Mouse (Mus musculus) naive thymus-derived CD4-positive, alpha-beta T cell, adult 2 months (primary cell): Measurements from ENCODE around the gene Snx17.
"Not testable (repeated sequence)": the region's sequence is repeated elsewhere in the genome, so short reads cannot be mapped to it uniquely, and the experiment has no call there.

ENCODE experiments used
- DNase-seq: peaks from one replicate; pipeline ENCODE4 v3.0.0-alpha.2; 2011; ENCODE audit warnings: low read depth

Snx17 gene

DNA sequence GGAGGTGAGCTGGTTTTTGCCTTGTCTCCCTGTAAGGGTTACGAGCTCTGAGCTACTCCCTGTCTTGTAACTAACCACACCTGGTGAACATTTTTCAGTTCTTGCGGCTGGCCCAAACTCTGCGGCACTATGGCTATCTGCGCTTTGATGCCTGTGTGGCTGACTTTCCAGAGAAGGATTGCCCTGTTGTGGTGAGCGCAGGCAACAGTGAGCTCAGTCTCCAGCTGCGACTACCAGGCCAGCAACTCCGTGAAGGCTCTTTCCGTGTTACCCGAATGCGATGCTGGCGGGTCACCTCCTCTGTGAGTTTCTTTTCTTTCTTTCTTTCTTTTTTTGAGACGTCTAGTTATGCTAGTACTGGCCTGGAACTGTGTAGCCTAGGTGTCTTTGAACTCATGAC, 4.0 kb downstream of the Snx17 start:
- no peak for DNase-seq

DNA sequence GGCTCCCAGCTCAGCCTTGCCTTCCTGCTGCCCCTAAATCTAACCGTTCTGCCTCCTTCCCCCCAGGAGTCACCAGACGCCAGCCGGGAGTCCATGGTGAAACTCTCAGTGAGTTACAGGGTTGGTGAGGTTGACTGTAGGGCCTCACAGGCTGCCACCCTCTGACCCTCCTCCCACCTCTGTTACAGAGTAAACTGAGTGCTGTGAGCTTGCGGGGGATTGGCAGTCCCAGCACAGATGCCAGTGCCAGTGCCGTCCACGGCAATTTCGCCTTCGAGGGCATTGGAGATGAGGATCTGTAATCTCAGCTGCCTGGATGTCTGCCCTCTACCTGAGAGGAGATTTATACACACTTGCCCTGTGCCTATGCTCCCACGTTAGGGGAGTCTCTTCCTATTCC, 5.1 kb downstream of the Snx17 start:
- no peak for DNase-seq

DNA sequence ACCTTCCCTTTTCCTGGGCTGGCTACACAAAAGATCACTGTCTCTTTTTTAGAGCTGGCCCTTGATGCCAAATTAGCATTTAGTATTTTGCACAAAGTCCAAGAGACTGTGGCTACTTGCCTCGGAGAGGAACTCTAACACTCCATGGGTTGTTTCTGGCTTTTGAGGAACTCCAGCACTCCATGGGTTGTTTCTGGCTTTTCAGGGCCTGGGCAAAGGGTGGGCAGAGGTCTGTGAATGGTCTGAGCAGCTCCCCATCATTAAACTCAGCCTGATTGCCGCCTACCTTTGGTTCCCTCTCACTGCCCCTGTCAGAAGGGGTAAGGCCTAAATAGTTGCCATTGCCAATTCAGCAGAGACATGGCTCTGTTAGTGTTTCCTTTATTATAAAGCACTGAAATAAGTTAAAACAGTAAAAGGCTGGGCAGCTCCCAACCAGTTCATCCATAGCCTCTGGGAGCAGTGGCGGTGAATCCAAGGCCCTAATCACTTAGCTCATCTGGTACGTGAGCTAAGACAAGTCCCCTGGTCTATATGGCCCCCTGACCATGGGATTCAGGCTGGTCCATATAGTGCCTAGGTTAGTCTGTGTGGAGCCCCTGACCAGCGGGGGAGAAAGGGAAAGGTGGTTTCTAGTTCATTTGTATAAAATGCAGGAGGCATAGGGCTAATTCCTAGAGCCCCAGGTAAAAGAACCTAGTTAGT, 5.7 kb downstream of the Snx17 start:
- no peak for DNase-seq

DNA sequence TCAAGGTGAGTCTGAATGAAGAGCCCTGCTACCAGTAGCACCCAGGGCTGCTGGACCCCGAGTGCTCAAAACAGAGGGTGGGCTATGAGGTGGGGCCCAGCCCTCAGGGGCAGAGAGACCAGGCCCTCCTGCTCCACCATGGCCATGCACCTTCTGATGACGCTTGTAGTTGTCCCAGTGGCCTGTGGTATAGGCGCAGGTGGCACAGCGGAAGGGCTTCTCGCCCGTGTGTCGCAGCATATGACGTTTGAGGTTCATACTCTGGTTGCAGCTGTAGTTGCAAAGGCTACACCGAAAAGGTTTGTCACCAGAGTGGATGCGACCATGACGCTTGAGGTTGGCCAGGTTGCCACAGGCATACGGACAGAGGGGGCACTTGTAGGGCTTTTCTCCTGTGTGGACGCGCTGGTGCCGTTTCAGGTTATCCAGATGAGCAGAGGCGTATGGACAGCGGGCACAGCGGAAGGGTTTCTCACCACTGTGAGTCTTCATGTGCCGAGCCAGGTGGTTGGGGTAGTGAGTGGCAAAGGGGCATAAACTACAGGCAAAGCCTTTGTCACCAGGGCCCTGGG, 6.4 kb downstream of the Snx17 start:
- no peak for DNase-seq

DNA sequence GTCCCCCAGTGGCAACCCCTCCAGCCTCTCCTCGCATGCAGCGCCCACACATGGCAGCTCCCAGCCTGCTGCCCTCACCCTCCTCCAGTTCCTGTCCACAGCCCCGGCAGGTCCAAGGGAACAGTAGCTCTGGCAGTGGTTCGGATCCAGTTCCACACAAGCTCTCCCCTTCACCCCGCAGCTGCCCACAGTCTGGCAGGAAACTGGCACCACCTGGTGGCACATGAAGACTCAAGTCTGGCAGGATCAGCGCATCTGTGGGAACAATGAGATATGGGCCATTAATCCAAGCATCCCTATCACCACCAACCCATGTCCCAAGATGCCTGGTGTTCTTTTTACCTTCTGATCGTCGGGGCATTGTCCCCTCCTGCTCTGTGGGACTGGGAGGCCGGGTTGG, 6.9 kb downstream of the Snx17 start:
- no peak for DNase-seq

DNA sequence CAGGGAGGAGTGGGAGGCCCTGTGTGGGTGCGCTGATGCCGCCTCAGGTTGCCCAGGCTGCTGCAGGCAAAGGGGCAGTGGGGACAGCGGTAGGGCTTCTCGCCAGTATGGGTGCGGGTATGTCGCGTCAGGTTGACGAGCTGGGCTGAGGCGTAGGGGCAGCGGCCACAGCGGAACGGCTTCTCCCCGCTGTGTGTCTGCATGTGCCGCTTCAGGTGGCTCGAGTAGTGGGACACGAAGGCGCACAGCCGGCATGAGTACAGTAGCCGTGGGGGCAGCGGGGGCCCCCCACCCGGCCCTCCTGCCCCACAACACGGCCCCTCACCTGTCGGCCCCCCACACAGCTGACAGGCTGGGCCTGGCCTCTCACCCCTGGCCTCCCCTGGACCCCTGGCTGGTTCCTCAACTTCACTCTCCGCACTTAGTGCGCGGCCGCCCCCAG, 7.3 kb downstream of the Snx17 start:
- no peak for DNase-seq

DNA sequence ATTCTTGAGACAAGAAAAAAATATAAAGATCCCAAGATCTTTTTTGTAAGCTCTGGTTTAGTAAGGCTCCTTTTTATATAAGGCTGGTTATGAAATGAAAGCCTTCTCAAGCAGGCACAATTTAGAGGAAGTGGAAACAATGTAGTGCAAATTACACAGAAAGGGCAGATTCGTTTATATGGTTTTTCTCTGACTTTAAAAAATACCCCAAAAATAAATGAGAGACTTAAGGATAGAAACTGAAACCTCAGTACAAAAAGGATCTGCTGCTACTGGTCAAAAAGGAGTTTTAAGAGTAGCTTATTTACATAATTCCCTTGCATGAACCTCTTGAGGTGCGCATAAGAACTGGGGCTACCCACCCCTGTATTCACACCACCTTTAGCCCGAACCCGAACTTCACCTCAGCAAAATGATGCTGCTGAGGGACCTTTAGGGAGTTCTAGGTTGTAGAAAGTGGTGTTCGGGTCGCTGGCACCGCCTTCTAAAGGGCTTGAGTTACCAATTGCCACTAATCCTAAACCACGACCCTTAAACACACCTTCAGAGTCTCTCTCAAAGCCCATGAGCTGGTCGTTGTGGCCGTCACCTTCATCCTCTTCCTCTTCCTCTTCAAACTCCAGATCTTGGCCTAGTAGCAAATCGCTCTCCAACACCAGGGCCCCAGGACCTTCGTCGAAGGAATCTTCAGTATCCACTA, 8.2 kb downstream of the Snx17 start:
- DNase-seq: no peak

DNA sequence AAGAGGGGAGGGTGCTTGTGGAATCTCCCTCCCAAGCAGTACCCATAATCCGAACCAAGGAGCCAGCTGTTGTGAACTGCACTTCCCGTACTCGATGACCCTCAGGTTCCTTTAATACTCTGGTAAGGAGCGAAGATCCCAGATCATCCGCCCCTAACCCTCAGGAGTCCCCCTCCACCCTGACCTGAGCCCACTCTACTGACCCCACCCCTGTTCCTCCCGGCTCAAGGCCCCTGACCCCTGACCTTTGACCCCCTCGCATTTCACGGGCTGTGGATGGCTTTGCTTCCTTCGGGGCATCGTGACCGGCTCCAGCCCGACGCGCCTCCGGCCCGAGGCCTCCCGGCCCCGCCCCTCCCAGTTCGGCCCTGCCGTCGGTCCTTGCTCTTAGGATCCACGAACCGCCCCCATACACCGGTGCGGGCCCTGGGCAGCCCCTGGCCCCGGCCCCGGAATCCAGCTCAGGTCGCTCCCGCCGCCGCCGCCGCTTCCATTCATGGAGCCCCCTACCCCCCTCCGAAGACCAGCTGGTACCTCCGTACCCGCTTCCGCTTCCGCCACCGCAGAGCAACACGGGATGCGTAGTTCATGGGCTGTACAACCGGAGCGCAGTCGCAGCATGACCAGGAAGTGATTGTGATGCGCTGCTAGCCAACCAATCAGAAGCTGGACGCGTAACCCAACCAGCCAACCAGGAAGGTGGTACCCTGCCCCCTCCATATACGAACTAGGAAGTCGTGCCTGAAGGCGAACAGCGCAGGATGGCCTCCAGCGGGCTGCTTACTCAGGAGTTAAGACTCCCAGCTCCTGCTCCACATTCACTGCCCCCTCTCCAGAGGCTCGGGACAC, 8.9 kb downstream of the Snx17 start, which contains the start of gene Zfp513:
Zfp513 (minus strand) TSS at position 562 of the 849 bp plus-strand sequence.
- DNase-seq: peak; percentile 97

DNA sequence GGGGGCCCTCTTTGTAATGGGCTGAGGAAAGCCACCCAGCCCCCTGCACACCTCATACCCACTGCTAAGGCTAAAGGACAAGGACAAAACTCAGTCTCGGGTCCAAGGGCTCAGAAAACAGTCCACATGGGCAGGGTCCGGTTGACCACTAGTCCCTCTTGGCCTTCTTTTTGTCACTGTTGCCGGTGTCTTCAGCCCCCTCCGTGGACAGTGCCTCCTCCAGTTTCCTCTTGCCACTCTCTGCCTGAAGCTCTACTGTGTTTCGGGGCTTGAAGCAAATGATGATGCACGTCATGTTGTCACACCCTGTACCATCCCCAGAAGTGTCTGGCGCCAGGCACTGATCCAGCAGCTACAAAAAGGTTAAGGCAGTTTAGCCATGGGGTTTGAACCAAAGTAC, 9.9 kb downstream of the Snx17 start:
- DNase-seq: no peak

DNA sequence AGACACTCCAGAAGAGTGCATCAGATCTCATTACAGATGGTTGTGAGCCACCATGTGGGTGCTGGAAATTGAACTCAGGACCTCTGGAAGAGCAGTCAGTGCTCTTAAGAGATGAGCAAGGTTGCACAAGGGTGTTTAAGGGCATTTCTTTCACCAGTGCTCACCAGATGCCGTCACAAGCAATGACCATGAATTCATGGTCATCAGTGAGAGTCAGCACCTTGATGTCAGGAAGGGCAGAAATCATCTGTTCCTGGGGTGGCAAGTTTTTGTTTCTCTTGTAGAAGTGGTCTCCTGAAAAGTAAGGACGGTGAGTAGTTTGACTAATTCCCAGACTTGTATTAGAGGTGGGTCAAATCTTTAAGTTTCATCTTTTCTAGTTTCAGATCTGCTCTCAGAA, 10.8 kb downstream of the Snx17 start:
- no peak for DNase-seq

DNA sequence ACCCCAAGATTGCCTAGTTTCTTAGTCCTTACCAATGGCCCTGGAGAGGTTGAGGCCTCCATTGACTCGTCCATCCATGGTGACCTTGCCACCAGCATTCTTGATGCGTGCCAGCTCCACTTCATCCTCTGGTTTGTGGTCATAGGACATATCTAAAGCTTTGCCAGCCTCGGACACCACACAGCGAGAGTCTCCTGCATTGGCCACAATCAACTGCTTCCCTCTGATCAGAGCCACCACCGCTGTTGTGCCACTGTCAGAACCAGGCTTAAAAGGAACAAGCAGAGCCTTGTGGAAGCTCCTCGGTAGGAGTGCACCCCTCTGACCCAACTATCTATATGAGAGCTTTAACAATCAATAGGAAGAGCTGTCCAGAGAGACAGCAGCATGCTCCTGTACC, 11.4 kb downstream of the Snx17 start:
- no peak for DNase-seq

DNA sequence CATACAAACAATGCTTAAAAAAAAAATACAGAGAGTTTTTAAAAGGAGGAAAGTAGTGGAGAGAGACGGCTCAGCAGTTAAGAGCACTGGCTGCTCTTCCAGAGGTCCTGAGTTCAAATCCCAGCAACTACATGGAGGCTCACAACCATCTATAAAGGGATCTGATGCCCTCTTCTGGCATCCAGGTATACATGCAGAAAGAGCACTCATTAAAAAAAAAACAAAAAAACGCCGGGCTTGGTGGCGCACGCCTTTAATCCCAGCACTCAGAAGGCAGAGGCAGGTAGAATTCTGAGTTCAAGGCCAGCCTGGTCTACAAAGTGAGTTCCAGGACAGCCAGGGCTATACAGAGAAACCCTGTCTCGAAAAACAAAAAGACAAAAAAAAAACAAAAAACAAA, 23.5 kb downstream of the Snx17 start:
- DNase-seq: not testable (repeated sequence)

DNA sequence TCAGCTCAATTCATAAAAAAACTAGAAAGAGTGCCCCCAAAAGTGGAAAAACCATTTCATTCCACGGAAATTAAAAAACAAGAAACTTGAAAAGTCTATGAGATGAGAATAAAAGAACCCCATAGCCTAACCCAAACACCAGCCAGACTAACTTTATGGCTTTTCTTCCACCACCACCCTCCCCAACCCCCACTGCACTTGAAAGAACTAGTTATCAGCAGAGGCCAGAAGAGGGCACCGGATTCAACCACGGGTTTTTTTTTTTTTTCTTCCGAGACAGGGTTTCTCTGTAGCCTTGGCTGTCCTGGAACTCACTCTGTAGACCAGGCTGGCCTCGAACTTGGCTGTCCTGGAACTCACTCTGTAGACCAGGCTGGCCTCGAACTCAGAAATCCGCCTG, 25.3 kb downstream of the Snx17 start:
- DNase-seq: peak; percentile 67

DNA sequence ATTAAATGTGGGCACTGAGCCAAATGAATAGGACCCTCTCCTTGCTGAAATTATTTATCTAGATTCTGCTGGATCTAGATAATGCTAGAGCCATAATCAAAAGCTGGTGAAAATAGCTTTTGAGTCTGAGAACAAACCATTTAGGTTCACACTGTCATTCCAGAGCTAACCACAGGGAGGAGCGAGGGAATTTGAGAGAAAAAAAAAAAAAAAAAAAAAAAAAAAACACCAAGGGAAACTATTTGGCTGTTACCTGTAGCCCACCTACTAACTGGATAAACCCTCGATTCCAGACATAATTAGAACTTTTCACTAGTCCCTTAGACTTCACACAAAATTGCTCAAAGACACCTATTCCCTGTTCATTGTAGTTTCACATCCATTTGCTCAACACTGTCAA, 26.0 kb downstream of the Snx17 start:
- DNase-seq: peak; percentile 52

DNA sequence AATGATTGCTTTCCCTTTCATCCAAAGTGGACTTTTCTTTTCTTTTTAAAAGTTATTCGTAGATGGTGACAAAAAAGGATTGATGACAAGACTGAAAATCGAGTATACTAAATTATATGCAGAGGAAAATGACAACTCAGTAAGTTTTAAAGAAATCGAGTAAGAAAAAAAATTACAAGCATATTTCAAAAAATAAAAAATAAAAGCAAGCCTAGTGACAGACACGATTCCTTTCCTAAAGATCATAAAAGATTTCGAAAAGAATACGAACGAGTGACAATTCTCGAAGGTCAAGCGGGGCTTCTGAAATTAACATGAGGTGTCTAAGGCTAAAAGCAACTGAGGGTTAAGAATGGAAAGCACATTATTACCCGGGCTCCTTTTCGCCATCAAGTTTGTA, 26.4 kb downstream of the Snx17 start:
- no peak for DNase-seq

DNA sequence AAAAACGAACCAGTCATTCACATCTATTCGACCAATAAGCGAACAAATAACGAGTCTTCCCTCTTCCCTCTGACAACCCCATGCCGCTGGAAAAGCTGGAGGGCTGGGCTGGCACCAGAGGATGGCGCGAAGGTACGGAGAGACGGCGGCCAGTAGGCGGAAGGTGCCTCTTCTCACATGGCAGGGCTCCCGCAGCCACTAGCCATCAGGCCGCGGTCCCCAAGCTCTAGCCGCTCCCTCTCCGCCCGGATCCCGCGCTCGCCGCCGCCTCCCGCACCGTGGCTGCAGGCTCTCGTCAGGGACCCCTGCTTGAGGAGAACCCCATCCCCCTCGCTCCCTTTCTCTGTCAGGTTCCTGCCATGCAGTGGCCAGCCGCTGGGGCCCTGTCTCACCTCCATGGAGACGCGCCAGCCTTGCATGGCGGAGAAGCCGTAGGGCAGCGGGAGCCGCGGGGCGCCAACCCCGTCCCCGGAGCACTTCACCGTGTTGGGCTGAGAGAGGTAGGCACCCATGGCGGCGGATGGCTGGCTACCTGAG, 27.0 kb downstream of the Snx17 start:
- no peak for DNase-seq

DNA sequence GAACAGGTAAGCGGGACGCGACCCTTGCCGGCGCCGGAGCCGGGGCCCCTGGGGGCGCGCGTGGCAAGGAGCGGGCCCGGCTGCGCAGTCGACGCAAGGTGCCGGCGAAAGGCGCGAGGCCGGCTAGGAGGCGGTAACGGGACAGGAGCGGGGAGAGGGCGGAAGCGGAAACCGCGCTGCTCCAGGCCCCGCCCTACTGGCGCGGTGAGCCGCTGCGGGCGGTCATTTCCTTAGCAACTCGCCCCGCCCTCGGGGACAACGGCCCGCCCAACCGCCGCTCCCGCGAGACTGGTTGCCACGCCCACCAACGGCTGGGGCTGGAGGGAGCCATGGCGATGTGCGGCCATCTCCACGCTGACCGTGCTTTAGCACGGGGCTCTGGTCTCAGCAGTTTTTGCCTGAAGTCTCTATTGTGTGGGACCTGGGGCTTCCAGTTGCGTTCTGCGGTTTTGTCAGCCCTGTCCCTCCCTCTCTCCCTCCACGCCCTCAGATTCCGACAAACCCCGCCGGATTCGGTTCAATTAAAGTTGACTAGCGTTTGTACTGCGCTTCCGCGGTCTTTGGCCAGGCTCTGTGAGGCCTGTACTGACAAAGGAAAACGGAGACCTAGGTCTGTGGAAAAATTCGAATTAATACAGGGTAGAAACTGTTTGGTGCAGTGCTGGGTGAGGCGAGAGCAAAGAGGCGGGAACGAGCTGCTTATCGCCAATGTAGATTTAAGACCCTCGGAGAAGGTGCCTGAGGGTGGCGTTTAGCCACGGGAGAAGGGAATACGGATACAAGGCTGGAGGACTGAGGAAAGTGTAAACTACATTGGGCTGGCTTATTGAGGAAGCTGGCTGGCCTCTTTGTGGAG, 27.6 kb downstream of the Snx17 start, which contains the start of gene Ppm1g:
Ppm1g (minus strand) TSS at position 240 of the 856 bp plus-strand sequence.
- DNase-seq: peak; percentile 97

DNA sequence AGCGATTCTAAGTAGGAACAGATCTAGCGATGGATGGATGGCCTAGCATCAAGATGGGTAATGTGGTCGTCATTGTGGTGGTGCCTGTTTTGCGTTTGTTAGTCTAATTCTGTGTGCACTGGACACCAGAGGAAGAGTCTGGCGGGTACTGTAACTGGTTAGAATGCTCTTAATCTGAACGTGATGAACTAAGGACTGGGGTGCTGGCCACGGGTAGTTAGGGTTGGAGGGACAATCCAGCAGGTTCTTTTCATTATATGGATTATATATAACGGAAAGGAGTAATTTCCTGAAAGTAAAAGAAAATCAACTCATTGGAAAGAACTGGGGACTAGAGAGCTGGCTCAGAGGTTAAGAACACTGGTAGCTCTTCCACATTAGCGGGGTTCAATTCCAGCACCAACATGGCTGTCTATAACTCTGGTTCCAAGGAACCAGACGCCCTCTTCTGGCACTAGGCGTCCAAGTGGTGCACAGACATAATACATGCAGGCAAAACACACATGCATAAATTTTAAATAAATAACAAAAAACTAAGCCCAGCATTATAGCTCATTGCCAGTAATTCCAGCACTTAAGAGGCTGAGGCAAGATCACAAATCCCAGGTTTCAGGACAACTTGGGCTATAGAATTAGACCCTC, 28.4 kb downstream of the Snx17 start:
- DNase-seq: peak; percentile 46

DNA sequence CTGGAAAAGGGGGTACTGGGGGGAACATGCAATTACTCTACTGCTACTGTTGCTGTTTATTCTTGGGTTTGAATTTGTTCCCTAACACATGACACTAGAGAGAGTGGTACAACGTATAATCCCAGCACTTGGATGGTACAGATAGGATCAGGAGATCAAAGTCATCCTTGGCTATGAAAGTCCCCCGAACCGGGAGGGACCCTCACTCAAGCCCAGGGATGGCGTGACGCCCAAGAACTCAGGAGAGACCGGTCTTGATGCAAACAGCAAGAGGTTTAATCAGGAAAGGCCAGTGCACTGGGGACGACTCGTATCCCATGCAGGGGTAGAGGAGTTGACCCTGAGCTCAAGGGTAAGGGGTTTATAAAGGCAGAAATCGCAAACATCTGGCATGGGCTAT, 29.7 kb downstream of the Snx17 start:
- no peak for DNase-seq

DNA sequence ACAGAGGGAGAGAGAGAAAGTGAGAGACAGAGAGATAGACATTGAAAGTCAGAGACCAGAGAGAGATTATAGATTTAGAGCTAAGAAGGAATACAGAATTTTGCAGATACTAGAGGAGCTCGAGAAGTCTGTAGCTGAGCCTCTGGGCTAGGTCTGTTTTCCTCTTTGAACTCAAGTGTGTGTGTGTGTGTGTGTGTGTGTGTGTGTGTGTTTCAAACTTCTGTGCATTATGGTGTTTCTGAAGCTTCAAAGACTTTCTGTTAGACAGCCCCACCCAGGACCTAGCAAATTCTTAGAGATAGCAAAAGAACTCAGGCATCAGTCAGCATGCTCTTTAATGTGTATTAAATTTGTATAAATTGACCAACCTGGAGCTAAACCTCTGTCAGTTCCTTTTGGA, 33.6 kb downstream of the Snx17 start:
- DNase-seq: peak; percentile 80
